9 mouse cellular contexts compared by ENCODE assay signal in the genomic region with DNA sequence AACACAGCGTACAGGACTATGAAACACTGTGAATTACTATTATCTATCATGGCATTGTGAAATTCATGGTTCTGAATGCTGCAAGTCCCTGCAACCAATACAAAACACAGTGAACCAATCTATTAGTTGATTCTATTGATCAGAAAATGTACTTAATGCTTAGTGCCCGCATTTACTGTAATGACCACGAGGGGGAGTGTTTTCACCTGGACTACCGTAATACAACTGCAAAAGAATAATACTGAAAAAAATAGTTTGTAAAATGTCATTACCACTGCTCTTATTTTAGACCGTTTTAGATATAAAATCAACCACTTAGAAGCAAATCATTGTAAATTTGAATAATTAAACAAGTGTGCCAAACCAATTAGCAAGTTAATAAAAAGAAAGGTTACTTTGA.
DNase-seq lines count a peak whose midpoint lies in the region; ATAC-seq lines count a peak whose summit lies in the region.
"Had no signal": no experiment of that assay in that cellular context is flagged by ENCODE, and none has a peak within 500 bp of the region (broad histone marks: within the 10 kb centered on the region; RNA-seq: fewer than 3 reads in every experiment).

No protein-coding gene starts in this region.

- 0 out of 2 replicates have a peak, but pooled peaks have one; percentile 14 for ATAC-seq in forebrain, embryonic 13.5 days
- ATAC-seq in midbrain, embryonic 11.5 days (ENCODE audit: low FRiP score), result peak; percentile 1; the same call in 1 of the 2 replicates
- no peak for ATAC-seq in midbrain, embryonic 15.5 days (replicated peaks)
- no peak for ATAC-seq in intestine, embryonic 15.5 days

- H3K9ac ChIP-seq in forebrain, embryonic 13.5 days, result no peak overlapping the region
- no peak overlapping the region for H3K9ac ChIP-seq in midbrain, embryonic 11.5 days (ENCODE audit: low read length)
- H3K9ac ChIP-seq in midbrain, embryonic 15.5 days, result no peak overlapping the region
- H3K9ac ChIP-seq in intestine, embryonic 15.5 days, result no peak overlapping the region

- H3K4me2 ChIP-seq in forebrain, embryonic 13.5 days, result no peak overlapping the region
- H3K4me2 ChIP-seq in midbrain, embryonic 11.5 days, result no peak overlapping the region
- no peak overlapping the region for H3K4me2 ChIP-seq in midbrain, embryonic 15.5 days
- H3K4me2 ChIP-seq in intestine, embryonic 15.5 days (replicated peaks), result no peak overlapping the region

- H3K4me1 ChIP-seq in forebrain, embryonic 13.5 days, result peaks cover 7% of the 10 kb centered on the region; the same call in 1 of the 2 replicates
- peaks cover 37% of the 10 kb centered on the region for H3K4me1 ChIP-seq in forebrain, embryonic 10.5 days
- peaks cover 9% of the 10 kb centered on the region for H3K4me1 ChIP-seq in midbrain, embryonic 11.5 days (ENCODE audit: control insufficient read depth, insufficient read depth, low read length)
- H3K4me1 ChIP-seq in midbrain, embryonic 15.5 days, result no peaks in the 10 kb centered on the region
- no peaks in the 10 kb centered on the region for H3K4me1 ChIP-seq in intestine, embryonic 15.5 days (replicated peaks)

- no peak overlapping the region for H3K27ac ChIP-seq in forebrain, embryonic 13.5 days
- H3K27ac ChIP-seq in forebrain, embryonic 10.5 days, result no peak overlapping the region
- no peak overlapping the region for H3K27ac ChIP-seq in midbrain, embryonic 11.5 days (ENCODE audit: low read depth, low read length)
- no peak overlapping the region for H3K27ac ChIP-seq in midbrain, embryonic 15.5 days
- no peak overlapping the region for H3K27ac ChIP-seq in intestine, embryonic 15.5 days

- WGBS in forebrain, embryonic 13.5 days, result 32% methylated on average over 5 of the region's 5 CpGs
- WGBS in forebrain, embryonic 10.5 days, result 34% methylated on average over 5 of the region's 5 CpGs
- 28% methylated on average over 5 of the region's 5 CpGs for WGBS in midbrain, embryonic 11.5 days
- 26% methylated on average over 5 of the region's 5 CpGs for WGBS in midbrain, embryonic 15.5 days
- WGBS in intestine, embryonic 15.5 days, result 24% methylated on average over 5 of the region's 5 CpGs

- no peaks in the 10 kb centered on the region for H3K36me3 ChIP-seq in forebrain, embryonic 13.5 days (ENCODE audit: poor library complexity, severe bottlenecking)
- H3K36me3 ChIP-seq in forebrain, embryonic 10.5 days (replicated peaks), result no peaks in the 10 kb centered on the region
- H3K36me3 ChIP-seq in midbrain, embryonic 11.5 days (ENCODE audit: control insufficient read depth, insufficient read depth, low read length), result no peaks in the 10 kb centered on the region
- no peaks in the 10 kb centered on the region for H3K36me3 ChIP-seq in midbrain, embryonic 15.5 days (replicated peaks)
- H3K36me3 ChIP-seq in splenic B cell, adult 2 months (ENCODE audit: control insufficient read depth, insufficient read depth, low read length, poor library complexity, severe bottlenecking), result no peaks in the 10 kb centered on the region
- H3K36me3 ChIP-seq in intestine, embryonic 15.5 days, result no peaks in the 10 kb centered on the region

- no peaks in the 10 kb centered on the region for H3K27me3 ChIP-seq in forebrain, embryonic 13.5 days
- H3K27me3 ChIP-seq in forebrain, embryonic 10.5 days (ENCODE audit: poor library complexity, severe bottlenecking), result no peaks in the 10 kb centered on the region
- H3K27me3 ChIP-seq in midbrain, embryonic 11.5 days (ENCODE audit: control insufficient read depth, insufficient read depth, low read length), result no peaks in the 10 kb centered on the region
- no peaks in the 10 kb centered on the region; the same call in 1 of the 2 replicates for H3K27me3 ChIP-seq in midbrain, embryonic 15.5 days (replicated peaks)
- no peaks in the 10 kb centered on the region for H3K27me3 ChIP-seq in splenic B cell, adult 2 months (ENCODE audit: control insufficient read depth, insufficient read depth, low read length, poor library complexity, severe bottlenecking)
- no peaks in the 10 kb centered on the region for H3K27me3 ChIP-seq in intestine, embryonic 15.5 days (replicated peaks)

- H3K9me3 ChIP-seq in forebrain, embryonic 13.5 days (replicated peaks), result no peaks in the 10 kb centered on the region
- H3K9me3 ChIP-seq in forebrain, embryonic 10.5 days, result no peaks in the 10 kb centered on the region
- no peaks in the 10 kb centered on the region for H3K9me3 ChIP-seq in midbrain, embryonic 11.5 days (ENCODE audit: control insufficient read depth, low read length)
- no peaks in the 10 kb centered on the region for H3K9me3 ChIP-seq in midbrain, embryonic 15.5 days
- no peaks in the 10 kb centered on the region for H3K9me3 ChIP-seq in intestine, embryonic 15.5 days
- H3K9me3 ChIP-seq: megakaryocyte, embryonic 14.5 days had no signal

- no peak overlapping the region for H3K4me3 ChIP-seq in forebrain, embryonic 13.5 days
- no peak overlapping the region for H3K4me3 ChIP-seq in forebrain, embryonic 10.5 days
- no peak overlapping the region for H3K4me3 ChIP-seq in midbrain, embryonic 11.5 days (ENCODE audit: low read depth, low read length)
- no peak overlapping the region for H3K4me3 ChIP-seq in midbrain, embryonic 15.5 days
- H3K4me3 ChIP-seq in intestine, embryonic 15.5 days (replicated peaks), result no peak overlapping the region
- H3K4me3 ChIP-seq: megakaryocyte, embryonic 14.5 days had no signal

- no peak for DNase-seq in forebrain, embryonic 10.5 days (ENCODE audit: extremely low spot score, low spot score)
- DNase-seq in midbrain, embryonic 11.5 days (ENCODE audit: low spot score, missing footprints), result no peak
- DNase-seq in adrenal gland, postnatal 36 days, result peak; percentile 38 to 50
- peak; percentile 62 for DNase-seq in induced T-regulatory cell, adult 2 months (ENCODE audit: low read depth)
- peak; percentile 58 for DNase-seq in splenic B cell, adult 2 months (ENCODE audit: low read depth, low spot score)

Comparison
In these comparisons a context has a peak if more than half of its experiments do, and no peak if none do; other contexts are left out.
1. ATAC-seq: peak in forebrain, embryonic 13.5 days (single experiment) and midbrain, embryonic 11.5 days (single experiment); none in midbrain, embryonic 15.5 days (single experiment) and intestine, embryonic 15.5 days (single experiment).
2. DNase-seq: peak in adrenal gland, postnatal 36 days (2 of 2), induced T-regulatory cell, adult 2 months (single experiment) and splenic B cell, adult 2 months (single experiment); none in forebrain, embryonic 10.5 days (single experiment) and midbrain, embryonic 11.5 days (single experiment).